In the genomic region with DNA sequence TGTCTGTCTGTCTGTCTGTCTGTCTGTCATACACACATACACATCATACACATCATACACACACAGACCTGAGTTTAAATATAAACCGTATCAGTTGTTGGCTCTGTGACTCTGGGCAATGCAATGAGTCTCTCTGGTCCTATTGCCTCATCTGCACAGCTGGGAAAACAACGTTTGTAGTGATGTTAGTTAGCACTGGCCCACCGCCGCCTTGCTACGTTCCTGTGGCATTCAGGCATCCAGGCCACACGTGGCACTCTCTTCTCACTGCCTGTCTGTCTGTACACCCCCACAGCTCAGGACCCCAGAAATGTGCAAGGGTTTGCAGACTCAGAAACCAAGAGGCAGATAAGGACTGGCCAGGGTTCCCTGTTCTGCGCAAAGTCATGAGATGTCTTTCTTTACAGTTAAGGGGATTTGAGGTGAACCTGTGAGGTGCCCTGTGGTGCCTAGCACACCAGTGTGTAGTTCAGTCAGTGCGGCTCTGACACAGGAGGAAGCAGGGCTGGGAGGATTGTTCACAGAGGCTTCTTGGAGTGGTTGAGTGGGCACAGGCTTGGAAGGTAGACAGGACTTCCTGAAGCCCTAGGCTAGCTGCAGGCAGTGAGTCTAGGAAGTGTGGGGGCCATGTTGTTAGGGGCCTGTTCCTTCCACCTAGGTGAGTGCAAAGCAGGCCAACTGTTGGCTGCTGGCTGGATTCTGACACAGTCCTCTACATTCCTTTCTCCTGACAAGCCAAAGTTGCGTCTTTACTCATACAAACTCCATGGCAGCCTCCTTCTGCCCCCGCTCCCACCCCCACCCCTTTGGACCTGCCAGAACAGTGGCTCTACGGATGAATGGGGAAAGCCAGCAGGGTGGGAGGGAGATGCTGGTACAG, we compare ENCODE assay signal across 17 mouse cellular contexts. TPM values are rescaled to one million over a fixed set of nuclear protein-coding genes. Genes with fewer than 3 reads are reported as not detected.
DNase-seq lines count a peak whose midpoint lies in the region; ATAC-seq and TF ChIP-seq lines count a peak whose summit lies in the region.
"Had no signal": no experiment of that assay in that cellular context is flagged by ENCODE, and none has a peak within 500 bp of the region (broad histone marks: within the 10 kb centered on the region; RNA-seq: fewer than 3 reads in every experiment).

No protein-coding gene starts in this region.

- H3K36me3 ChIP-seq in heart, embryonic 13.5 days, result no peaks in the 10 kb centered on the region
- H3K36me3 ChIP-seq in lung, embryonic 14.5 days (ENCODE audit: insufficient read depth), result no peaks in the 10 kb centered on the region
- no peaks in the 10 kb centered on the region for H3K36me3 ChIP-seq in embryonic facial prominence, embryonic 14.5 days (ENCODE audit: control insufficient read depth, insufficient read depth, low read length)
- H3K36me3 ChIP-seq in stomach, embryonic 16.5 days (ENCODE audit: control insufficient read depth, insufficient read depth, low read length), result no peaks in the 10 kb centered on the region
- H3K36me3 ChIP-seq in forebrain, postnatal 0 days (ENCODE audit: insufficient read depth), result no peaks in the 10 kb centered on the region
- H3K36me3 ChIP-seq: forebrain, embryonic 12.5 days; liver, embryonic 15.5 days; midbrain, embryonic 10.5 days had no signal

- peak overlapping the region; percentile 76 for H3K9ac ChIP-seq in heart, embryonic 13.5 days
- H3K9ac ChIP-seq in lung, embryonic 14.5 days, result no peak overlapping the region
- H3K9ac ChIP-seq in embryonic facial prominence, embryonic 14.5 days (ENCODE audit: low read depth, low read length), result 0 out of 2 replicates have a peak overlapping the region, but pooled peaks have one; percentile 15
- peak overlapping the region; percentile 24; the same call in 1 of the 2 replicates for H3K9ac ChIP-seq in stomach, embryonic 16.5 days (ENCODE audit: low read length)
- no peak overlapping the region for H3K9ac ChIP-seq in forebrain, postnatal 0 days
- H3K9ac ChIP-seq: forebrain, embryonic 12.5 days; liver, embryonic 15.5 days had no signal

- no peak for DNase-seq in heart, postnatal 25 days (ENCODE audit: low spot score)
- DNase-seq in lung, embryonic 14.5 days, result peak; percentile 28
- DNase-seq in lung, adult 2 months, result no peak
- DNase-seq in embryonic facial prominence, embryonic 14.5 days (ENCODE audit: low spot score), result no peak
- no peak for DNase-seq in B cell, adult 2 months
- DNase-seq in forebrain, postnatal 0 days, result no peak
- DNase-seq: cerebellum, postnatal 36 days; retina, postnatal 1 day had no signal

- H3K4me3 ChIP-seq in heart, embryonic 13.5 days, result no peak overlapping the region
- no peak overlapping the region for H3K4me3 ChIP-seq in lung, embryonic 14.5 days (ENCODE audit: low read depth, low read length)
- no peak overlapping the region for H3K4me3 ChIP-seq in lung, adult 2 months (replicated peaks; ENCODE audit: extremely low read depth, low read depth, low read length)
- no peak overlapping the region for H3K4me3 ChIP-seq in embryonic facial prominence, embryonic 14.5 days (ENCODE audit: low read depth, low read length)
- peak overlapping the region; percentile 28; the same call in 1 of the 2 replicates for H3K4me3 ChIP-seq in stomach, embryonic 16.5 days (replicated peaks; ENCODE audit: low read length)
- H3K4me3 ChIP-seq in forebrain, postnatal 0 days (ENCODE audit: low read depth, low read length), result no peak overlapping the region
- H3K4me3 ChIP-seq: forebrain, embryonic 12.5 days; liver, embryonic 15.5 days; midbrain, embryonic 10.5 days had no signal

- no peak for TF ChIP-seq POLR2A in lung, adult 2 months (IDR thresholded peaks at IDR 0.05; ENCODE audit: borderline replicate concordance, extremely low read depth, low read depth, low read length)

- TF ChIP-seq CTCF in lung, embryonic 14.5 days (IDR thresholded peaks at IDR 0.05; ENCODE audit: low read depth), result no peak
- no peak for TF ChIP-seq CTCF in lung, adult 2 months (IDR thresholded peaks at IDR 0.05; ENCODE audit: insufficient read depth, low read length)
- TF ChIP-seq CTCF in forebrain, postnatal 0 days (IDR thresholded peaks at IDR 0.05; ENCODE audit: low read depth), result no peak

- no peaks in the 10 kb centered on the region for H3K9me3 ChIP-seq in heart, embryonic 13.5 days
- H3K9me3 ChIP-seq in lung, embryonic 14.5 days (ENCODE audit: low read depth, low read length), result no peaks in the 10 kb centered on the region
- H3K9me3 ChIP-seq in embryonic facial prominence, embryonic 14.5 days (ENCODE audit: control insufficient read depth, low read length), result no peaks in the 10 kb centered on the region
- H3K9me3 ChIP-seq in stomach, embryonic 16.5 days (replicated peaks; ENCODE audit: control insufficient read depth, low read length), result no peaks in the 10 kb centered on the region
- H3K9me3 ChIP-seq in forebrain, postnatal 0 days (ENCODE audit: low read length), result no peaks in the 10 kb centered on the region
- H3K9me3 ChIP-seq: forebrain, embryonic 12.5 days; liver, embryonic 15.5 days; midbrain, embryonic 10.5 days had no signal

- WGBS in heart, embryonic 13.5 days, result 51% methylated on average over 11 of the region's 11 CpGs
- WGBS in lung, embryonic 14.5 days, result 66% methylated on average over 11 of the region's 11 CpGs
- WGBS in lung, adult 2 months, result 52% methylated on average over 11 of the region's 11 CpGs
- WGBS in embryonic facial prominence, embryonic 14.5 days, result 65% methylated on average over 11 of the region's 11 CpGs
- 68% methylated on average over 11 of the region's 11 CpGs for WGBS in stomach, embryonic 16.5 days
- WGBS in forebrain, postnatal 0 days, result 73% methylated on average over 11 of the region's 11 CpGs

- peaks cover 17% of the 10 kb centered on the region for H3K27me3 ChIP-seq in heart, embryonic 13.5 days (replicated peaks)
- no peaks in the 10 kb centered on the region for H3K27me3 ChIP-seq in lung, embryonic 14.5 days (ENCODE audit: insufficient read depth, low read length)
- H3K27me3 ChIP-seq in embryonic facial prominence, embryonic 14.5 days (replicated peaks; ENCODE audit: control insufficient read depth, insufficient read depth, low read length), result 0 out of 2 replicates have a peak, but pooled peaks cover 2% of the 10 kb centered on the region
- no peaks in the 10 kb centered on the region for H3K27me3 ChIP-seq in stomach, embryonic 16.5 days (ENCODE audit: control insufficient read depth, insufficient read depth, low read length)
- H3K27me3 ChIP-seq in forebrain, postnatal 0 days (ENCODE audit: insufficient read depth, low read length), result no peaks in the 10 kb centered on the region
- H3K27me3 ChIP-seq: liver, embryonic 15.5 days had no signal

- peaks cover 89% of the 10 kb centered on the region for H3K4me1 ChIP-seq in heart, embryonic 13.5 days
- peaks cover 23% of the 10 kb centered on the region for H3K4me1 ChIP-seq in lung, embryonic 14.5 days (ENCODE audit: insufficient read depth)
- peaks cover 47% of the 10 kb centered on the region for H3K4me1 ChIP-seq in lung, adult 2 months (ENCODE audit: control insufficient read depth, insufficient read depth, low read length)
- peaks cover 26% of the 10 kb centered on the region for H3K4me1 ChIP-seq in embryonic facial prominence, embryonic 14.5 days (ENCODE audit: control insufficient read depth, insufficient read depth, low read length)
- peaks cover 60% of the 10 kb centered on the region for H3K4me1 ChIP-seq in stomach, embryonic 16.5 days (ENCODE audit: control insufficient read depth, insufficient read depth, low read length)
- H3K4me1 ChIP-seq in forebrain, postnatal 0 days (ENCODE audit: insufficient read depth), result 0 out of 2 replicates have a peak, but pooled peaks cover under 1% of the 10 kb centered on the region
- H3K4me1 ChIP-seq: forebrain, embryonic 12.5 days had no signal

- ATAC-seq in heart, embryonic 13.5 days (ENCODE audit: extremely low read depth, insufficient number of reproducible peaks, low FRiP score, low TSS enrichment), result no peak
- no peak for ATAC-seq in lung, embryonic 14.5 days (ENCODE audit: insufficient read depth)
- ATAC-seq in embryonic facial prominence, embryonic 14.5 days (ENCODE audit: low read depth), result no peak
- no peak for ATAC-seq in stomach, embryonic 16.5 days (ENCODE audit: insufficient read depth, low FRiP score)
- ATAC-seq in forebrain, postnatal 0 days, result no peak

- peak overlapping the region; percentile 56 for H3K4me2 ChIP-seq in heart, embryonic 13.5 days
- H3K4me2 ChIP-seq in lung, embryonic 14.5 days, result no peak overlapping the region; the same call in 1 of the 2 replicates
- H3K4me2 ChIP-seq in embryonic facial prominence, embryonic 14.5 days (ENCODE audit: low read depth, low read length), result no peak overlapping the region
- H3K4me2 ChIP-seq in stomach, embryonic 16.5 days (ENCODE audit: low read depth, low read length), result no peak overlapping the region; the same call in 1 of the 2 replicates
- no peak overlapping the region for H3K4me2 ChIP-seq in forebrain, postnatal 0 days (ENCODE audit: low read depth)
- H3K4me2 ChIP-seq: forebrain, embryonic 12.5 days; liver, embryonic 15.5 days had no signal

- peak overlapping the region; percentile 94 for H3K27ac ChIP-seq in heart, embryonic 13.5 days (replicated peaks)
- H3K27ac ChIP-seq in lung, embryonic 14.5 days (ENCODE audit: low read depth), result peak overlapping the region; percentile 66
- no peak overlapping the region for H3K27ac ChIP-seq in embryonic facial prominence, embryonic 14.5 days (replicated peaks; ENCODE audit: low read depth, low read length)
- peak overlapping the region; percentile 94; the same call in 1 of the 2 replicates for H3K27ac ChIP-seq in stomach, embryonic 16.5 days (ENCODE audit: low read length)
- H3K27ac ChIP-seq in forebrain, postnatal 0 days (ENCODE audit: low read depth, low read length), result no peak overlapping the region
- H3K27ac ChIP-seq: forebrain, embryonic 12.5 days; liver, embryonic 15.5 days; midbrain, embryonic 10.5 days had no signal

- intact Hi-C loops in heart, postnatal 25 days (cut with DNase I), result no loop called here

RNA-seq across cellular contexts. Expression of a gene that starts 1.2 kb away (rescaled TPM):
- 7.8 and 7.9 TPM in 2 replicates for polyA plus RNA-seq in heart, embryonic 13.5 days (2015; fragmentation: Nextera tagmentation; extraction: Ambion mirVana)
- 1 to 10 TPM; 2.0 to 2.2 TPM for total RNA-seq in heart, postnatal 25 days (2021)
- polyA plus RNA-seq in lung, embryonic 14.5 days (2014; fragmentation: Nextera tagmentation; extraction: Ambion mirVana), result 1.5 and 2.2 TPM in 2 replicates
- 130 and 155 TPM in 2 replicates for polyA plus RNA-seq in lung, adult 2 months (2012; rRNA removed)
- 5.5 and 9.5 TPM in 2 replicates for polyA plus RNA-seq in embryonic facial prominence, embryonic 14.5 days (2014; fragmentation: Nextera tagmentation; extraction: Ambion mirVana)
- polyA plus RNA-seq in stomach, embryonic 16.5 days (2015; fragmentation: Nextera tagmentation; extraction: Ambion mirVana), result 37.4 and 64.5 TPM in 2 replicates
- 0.29 TPM in 1 of 2 replicates, not detected in the other for total RNA-seq in forebrain, postnatal 0 days (2014; rRNA removed)
- polyA plus RNA-seq in forebrain, postnatal 0 days (2015; fragmentation: Nextera tagmentation; extraction: Ambion mirVana), result 0.16 and 0.23 TPM in 2 replicates
- total RNA-seq: CH12.LX had no signal
- polyA plus RNA-seq: embryonic facial prominence, embryonic 11.5 days; forebrain, embryonic 12.5 days; limb, embryonic 11.5 days had no signal

RNA-seq across cellular contexts. Expression of a gene that starts 42.1 kb away (rescaled TPM):
- 20.6 and 26.7 TPM in 2 replicates for polyA plus RNA-seq in heart, embryonic 13.5 days (2015; fragmentation: Nextera tagmentation; extraction: Ambion mirVana)
- 1 to 10 TPM; 4.2 to 5.9 TPM for total RNA-seq in heart, postnatal 25 days (2021)
- 108 and 114 TPM in 2 replicates for polyA plus RNA-seq in lung, embryonic 14.5 days (2014; fragmentation: Nextera tagmentation; extraction: Ambion mirVana)
- 136 and 143 TPM in 2 replicates for polyA plus RNA-seq in lung, adult 2 months (2012; rRNA removed)
- polyA plus RNA-seq in embryonic facial prominence, embryonic 14.5 days (2014; fragmentation: Nextera tagmentation; extraction: Ambion mirVana), result 25.1 and 33.0 TPM in 2 replicates
- polyA plus RNA-seq in stomach, embryonic 16.5 days (2015; fragmentation: Nextera tagmentation; extraction: Ambion mirVana), result 378 and 523 TPM in 2 replicates
- 0.29 and 0.31 TPM in 2 replicates for total RNA-seq in forebrain, postnatal 0 days (2014; rRNA removed)
- 0.24 and 0.47 TPM in 2 replicates for polyA plus RNA-seq in forebrain, postnatal 0 days (2015; fragmentation: Nextera tagmentation; extraction: Ambion mirVana)
- total RNA-seq: layer of hippocampus, adult 18-20 months had no signal

Comparison
In these comparisons a context has a peak if more than half of its experiments do, and no peak if none do; other contexts are left out.
1. H3K27ac ChIP-seq: peak in heart, embryonic 13.5 days (single experiment), lung, embryonic 14.5 days (single experiment) and stomach, embryonic 16.5 days (single experiment); none in embryonic facial prominence, embryonic 14.5 days (single experiment) and forebrain, postnatal 0 days (single experiment).
2. H3K9ac ChIP-seq: peak in heart, embryonic 13.5 days (single experiment), embryonic facial prominence, embryonic 14.5 days (single experiment) and stomach, embryonic 16.5 days (single experiment); none in lung, embryonic 14.5 days (single experiment) and forebrain, postnatal 0 days (single experiment).
3. RNA of a gene that starts 42.1 kb away (polyA plus RNA-seq): 378 to 523 TPM in stomach, embryonic 16.5 days, 136 to 143 TPM in lung, adult 2 months, 108 to 114 TPM in lung, embryonic 14.5 days, 25.1 to 33.0 TPM in embryonic facial prominence, embryonic 14.5 days and 20.6 to 26.7 TPM in heart, embryonic 13.5 days; 0.24 to 0.47 TPM in forebrain, postnatal 0 days; every median in the first group is over 10 times any median in the second.